Mouse (Mus musculus) liver, embryonic 14.5 days (tissue): ENCODE measurements around the gene Sf3b3. TPM values are rescaled to one million over a fixed set of nuclear protein-coding genes. Genes with fewer than 3 reads are reported as not detected.

Source experiments
- ATAC-seq: fragments of 200-750 bp; cut with Nextera tagmentation; 2 replicates; pipeline ENCODE4 v1.8.0; 2017; ENCODE audit warnings: moderate number of reproducible peaks, mild to moderate bottlenecking, moderate library complexity; ENCODE audit not compliant: insufficient read depth
- DNase-seq, 3 experiments: peaks; one replicate each; pipeline ENCODE4 v3.0.0-alpha.2; 2012 to 2013; ENCODE audit warnings: low read depth in 3 of 3, low spot score in 3 of 3
- H3K27ac ChIP-seq: fragments of 300-500 bp; sonication (generic); 2 replicates; pipeline ENCODE4 v1.5.1; 2014; ENCODE audit warnings: moderate library complexity, mild to moderate bottlenecking, control low read depth, inconsistent platforms
- H3K27me3 ChIP-seq: fragments of 300-500 bp; sonication (generic); 2 replicates; pipeline ENCODE4 v1.6.1; 2014; ENCODE audit warnings: mild to moderate bottlenecking, low read length, moderate library complexity; ENCODE audit not compliant: control insufficient read depth, insufficient read depth
- H3K36me3 ChIP-seq: fragments of 300-500 bp; sonication (generic); replicated peaks from 2 replicates; pipeline ENCODE4 v1.6.1; 2014; ENCODE audit warnings: low read depth; ENCODE audit not compliant: control insufficient read depth, insufficient read depth
- H3K4me1 ChIP-seq, 2 experiments: fragments of 200-500 bp in 1 of 2; fragments of 300-500 bp in 1 of 2; sonication (generic) in 1 of 2; replicated peaks; 2 replicates each; pipeline ENCODE4 v1.6.1; 2012 to 2014; ENCODE audit warnings: antibody characterized with exemption in 1 of 2, inconsistent platforms in 1 of 2, low read length in 1 of 2; ENCODE audit not compliant: control insufficient read depth in 2 of 2, insufficient read depth in 2 of 2
- H3K4me2 ChIP-seq: fragments of 300-500 bp; sonication (generic); 2 replicates; pipeline ENCODE4 v1.6.1; 2014; ENCODE audit warnings: low read depth, mild to moderate bottlenecking, control low read depth, moderate library complexity
- H3K4me3 ChIP-seq, 2 experiments: fragments of 200-500 bp in 1 of 2; fragments of 300-500 bp in 1 of 2; sonication (generic) in 1 of 2; 2 replicates each; pipeline ENCODE4 v1.5.1; 2012 to 2014; ENCODE audit warnings: low read depth in 2 of 2, low read length in 2 of 2, mild to moderate bottlenecking in 2 of 2, control low read depth in 1 of 2, inconsistent platforms in 1 of 2, moderate library complexity in 1 of 2; ENCODE audit not compliant: insufficient read depth in 1 of 2
- H3K9ac ChIP-seq: fragments of 300-500 bp; sonication (generic); replicated peaks from 2 replicates; pipeline ENCODE4 v1.6.1; 2014; ENCODE audit warnings: mild to moderate bottlenecking, control low read depth, moderate library complexity
- H3K9me3 ChIP-seq: fragments of 300-500 bp; sonication (generic); 2 replicates; pipeline ENCODE4 v1.6.1; 2016; ENCODE audit warnings: low read length, mixed read lengths; ENCODE audit not compliant: control insufficient read depth
- CTCF ChIP-seq: IDR thresholded peaks from 2 replicates; pipeline ENCODE4 v1.5.1; 2016; ENCODE audit warnings: antibody characterized with exemption, low read depth, control low read depth
- EP300 ChIP-seq: IDR thresholded peaks from 2 replicates; pipeline ENCODE4 v1.6.1; 2016; ENCODE audit warnings: antibody characterized with exemption, low read depth
- whole genome bisulfite sequencing: fragments of 180-500 bp; shearing (Covaris S2); extraction: QIAGEN DNeasy Blood & Tissue Kit; methylation state at CpG from one replicate; pipeline ENCODE4 v1.1.7; 2014; ENCODE audit not compliant: insufficient replicate concordance; 5-methylcytosine and 5-hydroxymethylcytosine counted together
- polyA plus RNA-seq, 2 experiments: library from polyadenylated mRNA; depleted of rRNA in 1 of 2; stranded (reverse) in 1 of 2; unstranded in 1 of 2; fragments of >200 nt; fragmentation: Nextera tagmentation in 1 of 2; extraction: Ambion mirVana in 1 of 2; gene quantifications; 2 replicates each; pipeline versions ENCODE4 v1.2.1 to v1.2.3; 2012 to 2014

Gene Sf3b3
- polyA plus RNA-seq (2012; rRNA removed) (31.3 and 34.2 TPM in 2 replicates), polyA plus RNA-seq (2014; fragmentation: Nextera tagmentation; extraction: Ambion mirVana) (54.7 and 60.8 TPM in 2 replicates)

GRCm38 (mm10) chr8:110846405-110847170 lies at the start of gene Sf3b3, which contains the start of gene Cog4:
Gene Sf3b3, minus strand, starts transcription at chr8:110846787.
Gene Cog4, plus strand, starts transcription at chr8:110846600.
- Histone ChIP-seq H3K27ac (peak within 1 kb of the TSS; percentile 76), H3K36me3 (peaks cover 46% of the 10 kb centered on the region), H3K4me2 (peak within 1 kb of the TSS; percentile 96), H3K9ac (peak within 1 kb of the TSS; percentile 97), H3K4me1 (peaks cover 16 to 20% of the 10 kb centered on the region in 2 experiments), H3K4me3 (peak within 1 kb of the TSS; percentile 82 to 100), H3K9me3 (no peaks in the 10 kb centered on the region), H3K27me3 (no peaks in the 10 kb centered on the region)
- TF ChIP-seq CTCF (peak; percentile 31), EP300 (peak; percentile 74)
- ATAC-seq (peak; percentile 90), DNase-seq (peak; percentile 78 to 87 (median 80))
- under 1% methylated on average over 53 of the region's 53 CpGs for WGBS

- WGBS, result 84% methylated on average over 13 of the region's 13 CpGs
- Histone ChIP-seq H3K27me3 (no peaks in the 10 kb centered on the region), H3K9me3 (no peaks in the 10 kb centered on the region), H3K4me3 (no peak overlapping the region), H3K4me2 (no peak overlapping the region), H3K36me3 (no peaks in the 10 kb centered on the region), H3K27ac (no peak overlapping the region), H3K4me1 (no peaks in the 10 kb centered on the region; a peak in 1 of 4 replicates), H3K9ac (no peak overlapping the region)
- DNase-seq (no peak), ATAC-seq (no peak)
- TF ChIP-seq CTCF (no peak), EP300 (no peak)
These were observed 49.2 kb upstream of the Sf3b3 start for GRCm38 (mm10) chr8:110895812-110896211.

GRCm38 (mm10) chr8:110895254-110895653 lies 48.7 kb upstream of the Sf3b3 start:
- H3K9ac ChIP-seq, result no peak overlapping the region
- no peaks in the 10 kb centered on the region for H3K9me3 ChIP-seq
- ATAC-seq (no peak), DNase-seq (no peak)
- no peak overlapping the region for H3K4me2 ChIP-seq
- H3K4me1 ChIP-seq, result no peaks in the 10 kb centered on the region
- H3K36me3 ChIP-seq, result no peaks in the 10 kb centered on the region
- no peak for TF ChIP-seq CTCF
- TF ChIP-seq EP300, result no peak
- no peaks in the 10 kb centered on the region for H3K27me3 ChIP-seq
- H3K4me3 ChIP-seq, result no peak overlapping the region
- WGBS, result 73% methylated on average over 7 of the region's 9 CpGs
- no peak overlapping the region for H3K27ac ChIP-seq

GRCm38 (mm10) chr8:110894851-110895250 lies 48.3 kb upstream of the Sf3b3 start:
- Histone ChIP-seq H3K27me3 (no peaks in the 10 kb centered on the region), H3K9ac (no peak overlapping the region), H3K9me3 (no peaks in the 10 kb centered on the region), H3K4me1 (no peaks in the 10 kb centered on the region), H3K4me2 (no peak overlapping the region), H3K36me3 (no peaks in the 10 kb centered on the region), H3K4me3 (no peak overlapping the region), H3K27ac (no peak overlapping the region)
- no peak for DNase-seq
- ATAC-seq, result no peak
- 74% methylated on average over 10 of the region's 10 CpGs for WGBS
- TF ChIP-seq EP300 (no peak), CTCF (no peak)

- Histone ChIP-seq H3K36me3 (no peaks in the 10 kb centered on the region), H3K9ac (no peak overlapping the region), H3K4me1 (no peaks in the 10 kb centered on the region), H3K4me2 (no peak overlapping the region), H3K4me3 (no peak overlapping the region), H3K27ac (no peak overlapping the region), H3K27me3 (no peaks in the 10 kb centered on the region), H3K9me3 (no peaks in the 10 kb centered on the region)
- no peak for ATAC-seq
- WGBS, result 86% methylated on average over 2 of the region's 2 CpGs
- DNase-seq, result no peak
- no peak for TF ChIP-seq EP300
- TF ChIP-seq CTCF, result no peak
These were observed 46.3 kb upstream of the Sf3b3 start for GRCm38 (mm10) chr8:110892913-110893312.
